Mouse (Mus musculus): ENCODE results near the gene Kcnj6. TPM values are rescaled to one million over a fixed set of nuclear protein-coding genes. Genes with fewer than 3 reads are reported as not detected.
A peak's percentile ranks its signal among the peaks of the same experiment; 100 is the strongest.

The Kcnj6 gene
- polyA plus RNA-seq, 1 experiment from 2014 or later: 0.19 TPM

DNA sequence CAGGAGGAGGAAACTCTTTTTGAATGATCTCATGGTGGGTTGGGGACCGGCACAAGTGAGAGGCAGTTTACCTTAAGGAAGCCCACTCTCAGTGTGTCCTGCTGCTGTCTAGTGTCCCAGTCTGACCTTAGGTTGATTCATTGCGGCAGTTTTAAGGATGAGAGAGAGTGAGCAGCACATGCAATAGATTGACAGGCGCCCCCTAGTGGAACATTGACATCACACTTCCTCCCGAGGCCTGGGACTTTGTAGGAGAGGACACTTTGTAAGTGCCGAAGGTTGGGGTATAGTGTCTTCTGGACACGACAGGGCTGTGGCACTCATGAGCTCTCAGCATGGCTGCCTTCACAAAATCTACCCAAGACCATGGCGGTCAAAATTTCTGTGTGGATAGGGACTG lies 213.8 kb downstream of the Kcnj6 start:
- H3K27ac ChIP-seq (ENCODE audit: low read length): no peak overlapping the region
- H3K9ac ChIP-seq (ENCODE audit: low read length): no peak overlapping the region
- no peaks in the 10 kb centered on the region for H3K9me3 ChIP-seq (replicated peaks; ENCODE audit: control insufficient read depth, low read length)
- no peaks in the 10 kb centered on the region for H3K4me1 ChIP-seq (ENCODE audit: control insufficient read depth, insufficient read depth, low read length)
- no peak overlapping the region for H3K4me3 ChIP-seq (replicated peaks; ENCODE audit: low read length)
- no peaks in the 10 kb centered on the region for H3K36me3 ChIP-seq (ENCODE audit: control insufficient read depth, insufficient read depth, low read length)
- WGBS: 68% methylated on average over 7 of the region's 7 CpGs
- H3K27me3 ChIP-seq (ENCODE audit: control insufficient read depth, insufficient read depth, low read length): no peaks in the 10 kb centered on the region
- no peak overlapping the region for H3K4me2 ChIP-seq (ENCODE audit: low read depth, low read length)
- no peak for ATAC-seq (ENCODE audit: insufficient read depth, low FRiP score)

DNA sequence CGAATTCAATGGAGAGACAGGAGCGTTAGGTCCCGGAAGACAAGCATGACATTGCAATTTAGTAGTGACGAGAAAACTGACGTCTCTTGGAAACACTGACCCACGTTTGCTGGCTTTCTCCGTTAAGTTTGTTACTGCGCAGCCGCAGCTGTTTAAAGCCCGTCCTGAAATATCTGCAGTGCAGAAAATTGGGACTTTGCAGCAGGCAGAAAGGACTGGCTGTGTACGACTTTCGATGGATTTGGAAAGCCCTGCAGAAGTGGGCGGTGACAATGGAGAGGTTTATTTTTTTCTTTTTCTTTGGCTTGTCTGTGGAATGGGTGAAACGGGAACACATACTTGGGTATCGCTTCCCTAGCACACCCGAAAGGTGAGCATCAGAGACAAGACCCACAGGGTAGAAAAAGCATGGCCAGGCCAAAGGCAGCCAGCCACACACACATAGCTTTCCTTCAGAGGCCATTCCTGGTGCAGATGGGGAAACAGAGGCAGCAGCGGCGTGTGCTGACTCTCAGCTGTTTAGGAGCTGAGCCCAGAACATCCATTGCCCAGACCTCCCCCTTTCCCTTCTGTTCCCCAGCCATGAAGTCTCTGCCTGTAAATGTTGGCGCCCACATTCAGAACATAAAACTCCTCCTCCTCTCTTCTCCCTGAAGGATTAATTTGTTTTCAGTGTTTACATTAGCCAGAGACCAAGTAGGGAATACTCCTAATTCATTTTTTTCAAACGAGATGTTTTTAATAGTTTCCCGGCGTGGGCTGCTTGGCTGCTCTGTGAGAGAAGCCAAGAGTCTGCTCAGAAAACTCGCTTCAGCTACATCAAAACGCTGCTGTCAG lies 215.2 kb downstream of the Kcnj6 start:
- H3K4me2 ChIP-seq (ENCODE audit: low read depth, low read length): no peak overlapping the region
- H3K27ac ChIP-seq (ENCODE audit: low read length): no peak overlapping the region
- H3K36me3 ChIP-seq (ENCODE audit: control insufficient read depth, insufficient read depth, low read length): no peaks in the 10 kb centered on the region
- no peaks in the 10 kb centered on the region for H3K4me1 ChIP-seq (ENCODE audit: control insufficient read depth, insufficient read depth, low read length)
- no peaks in the 10 kb centered on the region for H3K9me3 ChIP-seq (replicated peaks; ENCODE audit: control insufficient read depth, low read length)
- no peak overlapping the region for H3K9ac ChIP-seq (ENCODE audit: low read length)
- WGBS: 68% methylated on average over 24 of the region's 24 CpGs
- no peak overlapping the region for H3K4me3 ChIP-seq (replicated peaks; ENCODE audit: low read length)
- 0 out of 2 replicates have a peak, but pooled peaks have one; percentile 60 for ATAC-seq (ENCODE audit: insufficient read depth, low FRiP score)
- no peaks in the 10 kb centered on the region for H3K27me3 ChIP-seq (ENCODE audit: control insufficient read depth, insufficient read depth, low read length)

DNA sequence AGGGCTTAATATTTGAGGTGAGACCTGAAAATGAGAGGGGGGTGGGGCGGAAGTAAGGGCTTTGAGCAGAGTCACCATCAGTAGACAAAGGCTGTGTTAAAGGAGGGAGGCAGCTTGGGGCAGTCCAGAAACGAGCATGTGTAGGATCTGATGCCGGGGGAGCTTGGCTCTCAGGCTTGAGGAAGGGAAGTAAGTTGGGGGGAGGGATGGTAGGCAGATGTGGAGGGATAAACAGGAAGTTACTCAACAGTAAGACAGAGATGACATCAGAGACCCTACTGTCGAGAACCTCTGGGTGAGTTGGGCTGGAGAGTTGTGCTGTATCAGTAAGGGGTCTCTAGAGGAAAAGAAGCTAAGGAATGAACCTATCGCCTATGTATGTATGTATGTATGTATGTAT lies 223.6 kb downstream of the Kcnj6 start:
- Histone ChIP-seq H3K4me2 (ENCODE audit: low read depth, low read length) (no peak overlapping the region), H3K4me1 (ENCODE audit: control insufficient read depth, insufficient read depth, low read length) (no peaks in the 10 kb centered on the region)
- WGBS: 72% methylated on average over 5 of the region's 5 CpGs

DNA sequence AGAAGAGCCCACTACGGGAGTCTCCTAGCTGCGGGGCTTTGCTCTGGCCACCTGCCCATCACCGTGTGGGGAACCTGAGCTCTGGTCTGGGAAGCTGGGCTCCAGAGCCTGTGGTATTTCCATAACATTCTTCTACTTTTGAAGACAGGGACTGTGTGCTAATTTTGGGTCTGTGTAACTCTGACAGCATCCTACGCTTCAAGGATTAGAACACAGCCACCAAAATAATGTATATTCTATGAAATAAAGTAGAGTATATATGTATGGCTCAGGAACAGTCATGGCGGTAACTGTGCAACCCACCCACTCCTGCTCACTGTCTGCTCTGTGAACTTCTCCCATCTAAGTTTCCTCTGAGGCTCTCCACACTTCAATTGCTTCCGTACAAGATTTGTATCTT lies 229.9 kb downstream of the Kcnj6 start:
- H3K4me1 ChIP-seq (ENCODE audit: control insufficient read depth, insufficient read depth, low read length): peaks cover 6% of the 10 kb centered on the region
- no peaks in the 10 kb centered on the region for H3K36me3 ChIP-seq (ENCODE audit: control insufficient read depth, insufficient read depth, low read length)
- no peak overlapping the region for H3K4me2 ChIP-seq (ENCODE audit: low read depth, low read length)
- H3K9me3 ChIP-seq (replicated peaks; ENCODE audit: control insufficient read depth, low read length): no peaks in the 10 kb centered on the region
- no peaks in the 10 kb centered on the region for H3K27me3 ChIP-seq (ENCODE audit: control insufficient read depth, insufficient read depth, low read length)
- no peak overlapping the region for H3K4me3 ChIP-seq (replicated peaks; ENCODE audit: low read length)
- 73% methylated on average over 6 of the region's 6 CpGs for WGBS
- ATAC-seq (ENCODE audit: insufficient read depth, low FRiP score): no peak
- H3K27ac ChIP-seq (ENCODE audit: low read length): no peak overlapping the region
- H3K9ac ChIP-seq (ENCODE audit: low read length): no peak overlapping the region

More for the DNA sequence above, 223.6 kb downstream of the Kcnj6 start:
- Histone ChIP-seq H3K27ac (ENCODE audit: low read length) (no peak overlapping the region), H3K36me3 (ENCODE audit: control insufficient read depth, insufficient read depth, low read length) (no peaks in the 10 kb centered on the region), H3K27me3 (ENCODE audit: control insufficient read depth, insufficient read depth, low read length) (no peaks in the 10 kb centered on the region), H3K9ac (ENCODE audit: low read length) (no peak overlapping the region), H3K9me3 (replicated peaks; ENCODE audit: control insufficient read depth, low read length) (no peaks in the 10 kb centered on the region), H3K4me3 (replicated peaks; ENCODE audit: low read length) (no peak overlapping the region)
- ATAC-seq (ENCODE audit: insufficient read depth, low FRiP score): no peak

DNA sequence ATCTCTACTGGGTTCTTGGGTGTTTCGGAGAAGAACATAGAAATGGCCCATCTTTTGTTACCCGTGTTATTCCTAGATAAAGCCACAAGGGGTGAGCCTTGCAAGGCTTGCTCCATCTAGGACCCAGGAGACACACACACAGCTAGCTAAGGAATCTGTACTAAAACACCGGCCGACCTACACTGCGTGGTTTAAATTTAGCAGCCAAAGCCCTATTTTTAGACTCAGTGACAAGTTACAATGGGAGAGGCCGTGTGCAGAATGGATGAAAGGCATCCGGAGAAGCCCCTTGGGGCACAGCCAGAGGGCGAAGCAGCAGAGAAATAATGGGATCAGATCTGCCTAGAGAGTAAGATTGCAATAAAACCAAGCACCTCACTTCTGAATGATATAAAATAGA lies 232.4 kb downstream of the Kcnj6 start:
- WGBS: 37% methylated on average over 8 of the region's 8 CpGs
- H3K4me1 ChIP-seq (ENCODE audit: control insufficient read depth, insufficient read depth, low read length): peaks cover 6% of the 10 kb centered on the region
- H3K27me3 ChIP-seq (ENCODE audit: control insufficient read depth, insufficient read depth, low read length): no peaks in the 10 kb centered on the region
- no peak overlapping the region for H3K9ac ChIP-seq (ENCODE audit: low read length)
- no peak overlapping the region for H3K4me2 ChIP-seq (ENCODE audit: low read depth, low read length)
- no peak overlapping the region for H3K4me3 ChIP-seq (replicated peaks; ENCODE audit: low read length)
- no peaks in the 10 kb centered on the region for H3K9me3 ChIP-seq (replicated peaks; ENCODE audit: control insufficient read depth, low read length)
- H3K27ac ChIP-seq (ENCODE audit: low read length): no peak overlapping the region
- H3K36me3 ChIP-seq (ENCODE audit: control insufficient read depth, insufficient read depth, low read length): no peaks in the 10 kb centered on the region
- ATAC-seq (ENCODE audit: insufficient read depth, low FRiP score): no peak; the same call in 1 of the 2 replicates

DNA sequence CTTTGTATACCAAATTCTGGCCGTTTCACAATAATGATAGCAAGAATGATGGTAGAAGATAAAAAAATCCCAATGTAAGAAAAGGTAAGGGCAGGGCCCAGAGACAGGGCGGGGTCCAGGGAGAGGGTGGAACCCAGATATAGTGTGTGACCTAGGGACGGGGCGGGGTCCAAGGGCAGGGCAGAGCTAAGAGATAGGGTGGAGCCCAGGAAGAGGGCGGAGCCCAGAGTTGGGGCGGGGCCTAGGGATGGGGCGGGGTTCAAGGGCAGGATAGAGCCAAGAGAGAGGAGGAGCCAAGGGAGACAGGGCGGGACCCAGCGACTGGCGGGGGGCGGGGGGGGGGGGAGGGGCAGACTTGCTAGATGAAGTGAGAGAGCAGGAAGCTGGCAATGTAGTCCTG lies 236.8 kb downstream of the Kcnj6 start:
- Histone ChIP-seq H3K4me3 (replicated peaks; ENCODE audit: low read length) (no peak overlapping the region), H3K9ac (ENCODE audit: low read length) (no peak overlapping the region), H3K27ac (ENCODE audit: low read length) (no peak overlapping the region), H3K4me1 (ENCODE audit: control insufficient read depth, insufficient read depth, low read length) (peaks cover 6% of the 10 kb centered on the region), H3K27me3 (ENCODE audit: control insufficient read depth, insufficient read depth, low read length) (no peaks in the 10 kb centered on the region), H3K4me2 (ENCODE audit: low read depth, low read length) (no peak overlapping the region), H3K36me3 (ENCODE audit: control insufficient read depth, insufficient read depth, low read length) (no peaks in the 10 kb centered on the region), H3K9me3 (replicated peaks; ENCODE audit: control insufficient read depth, low read length) (no peaks in the 10 kb centered on the region)
- 44% methylated on average over 10 of the region's 11 CpGs for WGBS
- ATAC-seq (ENCODE audit: insufficient read depth, low FRiP score): peak; percentile 71; the same call in 1 of the 2 replicates

DNA sequence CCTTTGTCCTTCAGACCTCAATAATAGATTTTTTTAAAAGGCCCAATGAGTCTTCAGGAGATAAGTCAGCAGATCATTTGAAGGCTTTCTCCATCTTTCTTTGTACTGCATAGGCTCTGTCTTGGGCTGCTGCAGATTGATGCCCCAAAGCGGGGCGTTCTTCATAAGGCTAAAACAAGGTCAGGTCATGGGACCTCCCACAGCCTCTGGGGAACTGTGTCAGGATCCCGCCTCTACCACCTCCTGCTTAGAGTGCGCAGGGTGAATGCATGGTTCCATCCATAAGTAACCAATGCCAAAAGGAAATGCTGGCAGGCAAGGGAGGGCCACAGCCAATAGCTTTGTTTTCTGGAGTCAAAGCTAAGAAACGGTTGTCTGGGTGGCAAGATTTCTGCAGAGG lies 237.7 kb downstream of the Kcnj6 start:
- no peak overlapping the region for H3K9ac ChIP-seq (ENCODE audit: low read length)
- H3K36me3 ChIP-seq (ENCODE audit: control insufficient read depth, insufficient read depth, low read length): no peaks in the 10 kb centered on the region
- H3K27me3 ChIP-seq (ENCODE audit: control insufficient read depth, insufficient read depth, low read length): no peaks in the 10 kb centered on the region
- no peak overlapping the region for H3K27ac ChIP-seq (ENCODE audit: low read length)
- no peak overlapping the region for H3K4me2 ChIP-seq (ENCODE audit: low read depth, low read length)
- H3K4me1 ChIP-seq (ENCODE audit: control insufficient read depth, insufficient read depth, low read length): no peaks in the 10 kb centered on the region
- H3K4me3 ChIP-seq (replicated peaks; ENCODE audit: low read length): no peak overlapping the region
- ATAC-seq (ENCODE audit: insufficient read depth, low FRiP score): no peak
- no peaks in the 10 kb centered on the region for H3K9me3 ChIP-seq (replicated peaks; ENCODE audit: control insufficient read depth, low read length)
- 83% methylated on average over 5 of the region's 5 CpGs for WGBS

DNA sequence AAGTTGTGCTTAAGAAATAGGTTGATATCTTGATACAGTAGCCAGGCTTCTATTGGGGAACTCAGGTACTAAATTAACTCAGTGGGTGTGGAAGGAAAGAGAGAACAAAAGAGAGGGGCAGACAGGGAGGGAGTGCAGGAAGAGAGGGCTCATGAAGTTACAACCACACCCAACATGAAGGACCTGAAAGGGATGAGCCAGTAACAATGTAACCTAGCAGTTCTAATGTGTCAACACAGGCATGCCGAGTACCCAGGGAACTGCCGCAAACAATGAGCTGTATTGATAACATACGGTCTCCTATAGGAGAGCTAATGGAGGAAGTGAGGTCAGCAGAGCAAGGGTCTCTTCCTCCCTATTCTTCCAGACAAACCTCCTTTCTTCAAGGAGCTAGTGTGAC lies 238.9 kb downstream of the Kcnj6 start:
- Histone ChIP-seq H3K27ac (ENCODE audit: low read length) (no peak overlapping the region), H3K36me3 (ENCODE audit: control insufficient read depth, insufficient read depth, low read length) (no peaks in the 10 kb centered on the region), H3K4me1 (ENCODE audit: control insufficient read depth, insufficient read depth, low read length) (no peaks in the 10 kb centered on the region), H3K9ac (ENCODE audit: low read length) (no peak overlapping the region), H3K4me3 (replicated peaks; ENCODE audit: low read length) (no peak overlapping the region), H3K4me2 (ENCODE audit: low read depth, low read length) (no peak overlapping the region), H3K9me3 (replicated peaks; ENCODE audit: control insufficient read depth, low read length) (no peaks in the 10 kb centered on the region), H3K27me3 (ENCODE audit: control insufficient read depth, insufficient read depth, low read length) (no peaks in the 10 kb centered on the region)
- 45% methylated on average over 3 of the region's 3 CpGs for WGBS
- no peak for ATAC-seq (ENCODE audit: insufficient read depth, low FRiP score)

DNA sequence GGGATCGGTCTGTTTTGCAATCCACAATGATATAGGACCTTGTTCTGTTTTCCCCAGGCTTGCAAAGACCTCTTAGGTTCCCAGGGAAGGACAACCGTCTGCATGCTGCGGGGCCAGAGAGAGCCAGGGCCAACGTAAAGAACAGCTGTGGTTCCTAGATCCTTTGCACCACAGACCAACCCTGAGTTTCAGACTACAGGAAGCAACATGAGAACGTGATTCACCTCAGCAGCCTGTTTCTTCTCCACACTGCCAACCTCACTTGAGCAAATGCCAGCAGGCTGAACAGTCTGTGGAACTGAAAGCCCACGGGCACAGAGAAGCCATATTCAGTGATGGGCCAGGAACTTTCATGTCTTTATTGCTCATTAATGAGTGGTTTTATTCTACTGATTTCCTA lies 241.1 kb downstream of the Kcnj6 start:
- Histone ChIP-seq H3K9ac (ENCODE audit: low read length) (no peak overlapping the region), H3K9me3 (replicated peaks; ENCODE audit: control insufficient read depth, low read length) (no peaks in the 10 kb centered on the region), H3K36me3 (ENCODE audit: control insufficient read depth, insufficient read depth, low read length) (no peaks in the 10 kb centered on the region), H3K4me2 (ENCODE audit: low read depth, low read length) (no peak overlapping the region), H3K4me1 (ENCODE audit: control insufficient read depth, insufficient read depth, low read length) (no peaks in the 10 kb centered on the region), H3K27me3 (ENCODE audit: control insufficient read depth, insufficient read depth, low read length) (no peaks in the 10 kb centered on the region), H3K27ac (ENCODE audit: low read length) (no peak overlapping the region), H3K4me3 (replicated peaks; ENCODE audit: low read length) (no peak overlapping the region)
- no peak for ATAC-seq (ENCODE audit: insufficient read depth, low FRiP score)
- WGBS: 62% methylated on average over 6 of the region's 6 CpGs
